Mouse (Mus musculus) liver, embryonic 16.5 days (tissue): ENCODE results near the gene Dmgdh. TPM values are rescaled to one million over a fixed set of nuclear protein-coding genes. Genes with fewer than 3 reads are reported as not detected.

Experiments used
- microRNA-seq: library from miRNA; unstranded; fragments of <30 nt; microRNA quantifications from one replicate; pipeline ENCODE4, GENCODE M21; 2016
- polyA plus RNA-seq: library from polyadenylated mRNA; unstranded; fragments of >200 nt; fragmentation: Nextera tagmentation; extraction: Ambion mirVana; gene quantifications from 2 replicates; pipeline ENCODE4 v1.2.1, GENCODE M21; 2015

Dmgdh gene
- polyA plus RNA-seq, 1 experiment from 2014 or later = 24.3 TPM

Small RNA genes within 50 kb of the gene (microRNA-seq; reads per million reads assigned to microRNA genes)
- gene Mir5624 = not detected

Other genes with a start within 250 kb of the Dmgdh start
- gene Jmy, start 174.6 kb upstream of the Dmgdh start, polyA plus RNA-seq = 1.3 TPM in 2 replicates
- 188 and 196 TPM in 2 replicates for gene Bhmt, start 36.5 kb upstream of the Dmgdh start, polyA plus RNA-seq
- 47.9 and 50.2 TPM in 2 replicates for gene Bhmt2, start 131 bp upstream of the Dmgdh start, polyA plus RNA-seq
- gene Arsb, start 97.2 kb downstream of the Dmgdh start, polyA plus RNA-seq = 3.7 and 5.5 TPM in 2 replicates